Mouse (Mus musculus) pancreas, adult 10 weeks (tissue): Measurements from ENCODE around the gene Ccdc105. TPM values are rescaled to one million over a fixed set of nuclear protein-coding genes. Genes with fewer than 3 reads are reported as not detected.

ENCODE experiments used
- polyA plus RNA-seq: library from polyadenylated mRNA; stranded (reverse); fragments of 350-450 nt; fragmentation: Illumina TruSeq; extraction: RNeasy Lipid Tissue Mini Kit (QIAGEN cat#74804); gene quantifications from one replicate; pipeline ENCODE4 v1.2.3, GENCODE M21; 2015; ENCODE audit warnings: low read depth, low replicate concordance; ENCODE audit not compliant: insufficient read depth

Gene Ccdc105
- polyA plus RNA-seq: not detected

DNA sequence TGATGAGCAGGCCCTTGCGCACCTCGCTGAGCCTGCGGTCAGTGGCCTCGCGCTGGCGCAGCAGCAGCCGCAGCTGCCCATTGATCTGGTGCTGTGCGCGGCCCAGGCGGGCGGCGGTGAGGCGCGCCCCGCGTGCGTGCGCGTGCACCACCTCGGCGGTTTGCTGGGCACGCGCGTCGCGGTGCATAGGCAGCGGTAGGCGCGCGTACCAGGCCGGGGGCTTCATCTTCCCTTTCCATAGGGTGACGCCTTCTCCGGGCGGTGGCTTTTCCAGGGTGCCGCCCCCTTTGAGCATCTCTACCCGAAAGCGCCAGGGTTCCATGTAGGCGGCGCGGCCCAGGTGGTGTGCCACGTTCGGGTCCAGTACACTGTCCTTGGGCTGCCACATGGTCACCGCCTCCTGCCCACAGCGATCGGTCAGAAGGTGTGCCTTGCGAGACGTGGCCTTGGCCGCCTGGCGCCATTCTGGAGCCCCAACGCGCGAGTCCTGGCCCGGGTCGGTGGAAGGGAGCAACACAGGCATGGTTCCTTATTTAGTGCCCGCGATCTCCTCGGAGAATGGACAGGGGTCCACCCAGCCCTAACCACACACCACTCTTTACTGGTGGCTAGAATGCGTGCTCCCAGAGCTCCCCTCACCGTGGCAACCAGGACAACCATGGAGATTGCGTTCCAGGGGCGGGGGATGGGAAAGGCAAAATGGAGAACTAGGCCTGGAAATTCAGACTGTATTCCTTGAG lies at the start of gene Ccdc105:
Ccdc105 (minus strand) TSS at position 614 of the 740 bp plus-strand sequence.

DNA sequence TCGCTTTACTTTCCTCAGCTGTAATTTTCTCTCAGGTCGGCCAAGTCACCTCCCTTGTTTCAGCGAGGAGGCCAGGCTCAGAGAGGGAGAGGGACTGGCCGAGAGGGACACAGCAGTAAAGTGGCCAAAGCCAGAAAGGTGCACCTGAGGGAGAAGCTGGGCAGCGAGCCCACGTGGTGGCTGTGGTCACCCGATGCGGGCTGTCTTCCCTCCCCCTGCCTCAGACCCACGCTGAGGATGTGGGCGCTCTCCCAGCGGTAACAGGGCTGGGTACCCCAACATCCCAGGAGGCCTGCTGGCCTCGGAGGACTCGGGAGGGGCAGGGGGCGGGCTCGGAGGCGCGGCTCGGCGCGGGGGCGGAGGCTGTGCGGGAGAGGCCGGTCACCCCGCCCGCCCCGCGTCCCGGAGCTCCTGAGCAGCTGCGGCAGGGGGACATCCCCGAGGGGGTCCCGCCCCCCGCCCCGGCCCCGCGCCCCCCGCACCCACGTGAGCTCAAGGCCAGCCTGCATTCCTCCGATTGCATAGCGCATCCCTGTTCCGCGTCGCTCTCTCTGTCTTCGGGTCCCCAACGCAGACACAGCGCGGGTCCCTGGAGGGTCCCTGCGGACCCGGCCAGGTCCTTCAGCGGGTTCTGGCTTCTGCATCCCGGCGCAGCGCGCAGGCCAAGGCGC lies 27.3 kb upstream of the Ccdc105 start, which contains the start of gene Slc1a6:
Slc1a6 (plus strand) TSS at position 516 of the 671 bp plus-strand sequence.

DNA sequence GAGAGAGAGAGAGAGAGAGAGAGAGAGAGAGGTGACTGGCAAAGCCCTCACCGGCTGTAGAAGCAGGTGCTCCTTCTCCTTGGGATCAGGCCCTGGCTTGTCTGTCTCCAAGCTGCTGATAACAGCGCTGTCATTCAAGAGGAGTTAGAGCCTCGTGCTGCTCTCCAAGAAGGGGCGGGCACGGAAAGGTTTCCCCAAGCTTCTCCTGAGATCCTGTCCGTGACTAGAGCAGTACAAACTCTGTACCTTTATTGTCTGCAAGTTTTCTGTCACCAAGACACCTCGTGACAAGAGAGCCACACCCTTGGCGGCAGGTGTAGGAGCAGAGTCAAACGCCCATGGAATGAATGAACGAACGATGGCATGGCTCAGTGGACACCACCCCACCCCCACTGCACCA lies 34.8 kb downstream of the Ccdc105 start, which contains the start of gene Casp14:
Casp14 (minus strand) TSS at position 239 of the 400 bp plus-strand sequence.

Other genes starting within 250 kb of the Ccdc105 start
- not detected for gene Olfr1358, start 235.6 kb downstream of the Ccdc105 start, polyA plus RNA-seq
- gene Ilvbl, start 178.7 kb downstream of the Ccdc105 start, polyA plus RNA-seq: 9.8 TPM
- gene Syde1, start 161.1 kb downstream of the Ccdc105 start, polyA plus RNA-seq: 6.3 TPM
- not detected for gene Olfr1357, start 135.0 kb downstream of the Ccdc105 start, polyA plus RNA-seq
- gene Casp14, start 34.8 kb downstream of the Ccdc105 start, polyA plus RNA-seq: not detected
- gene Slc1a6, start 27.4 kb upstream of the Ccdc105 start, polyA plus RNA-seq: not detected
- not detected for gene Olfr1356, start 99.1 kb upstream of the Ccdc105 start, polyA plus RNA-seq
- gene Olfr1355, start 122.5 kb upstream of the Ccdc105 start, polyA plus RNA-seq: not detected
- not detected for gene Olfr1354, start 160.1 kb upstream of the Ccdc105 start, polyA plus RNA-seq
- gene Olfr8, start 197.6 kb upstream of the Ccdc105 start, polyA plus RNA-seq: not detected
- not detected for gene Olfr1353, start 210.2 kb upstream of the Ccdc105 start, polyA plus RNA-seq
- not detected for gene Olfr1352, start 228.0 kb upstream of the Ccdc105 start, polyA plus RNA-seq